Mouse (Mus musculus) kidney, postnatal 14 days (tissue): ENCODE measurements around the gene Phlpp1.

ENCODE experiments used
- DNase-seq: peaks from one replicate; pipeline ENCODE4 v3.0.0; 2022; ENCODE audit warnings: mixed read lengths

Phlpp1 gene

DNA sequence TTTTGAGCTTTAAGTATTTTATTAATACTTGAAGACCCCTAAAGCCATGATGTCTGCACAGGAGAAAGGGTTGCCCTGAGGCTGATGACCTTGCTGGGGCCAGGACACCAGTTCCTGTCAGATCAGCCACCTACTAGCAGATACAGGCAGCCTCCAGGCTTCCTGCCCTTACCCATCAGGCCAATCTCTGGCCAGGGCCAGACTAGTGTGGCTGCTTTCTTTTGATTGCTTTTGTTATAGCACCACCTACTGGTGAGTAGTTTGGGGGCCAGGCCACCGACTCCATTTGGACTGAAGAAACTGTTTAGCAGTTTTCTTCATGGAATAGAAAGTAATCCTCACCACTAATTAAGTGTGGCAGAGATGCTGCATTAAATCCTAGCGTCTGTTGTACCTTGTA lies 223.9 kb downstream of the Phlpp1 start:
- DNase-seq: peak; percentile 80

DNA sequence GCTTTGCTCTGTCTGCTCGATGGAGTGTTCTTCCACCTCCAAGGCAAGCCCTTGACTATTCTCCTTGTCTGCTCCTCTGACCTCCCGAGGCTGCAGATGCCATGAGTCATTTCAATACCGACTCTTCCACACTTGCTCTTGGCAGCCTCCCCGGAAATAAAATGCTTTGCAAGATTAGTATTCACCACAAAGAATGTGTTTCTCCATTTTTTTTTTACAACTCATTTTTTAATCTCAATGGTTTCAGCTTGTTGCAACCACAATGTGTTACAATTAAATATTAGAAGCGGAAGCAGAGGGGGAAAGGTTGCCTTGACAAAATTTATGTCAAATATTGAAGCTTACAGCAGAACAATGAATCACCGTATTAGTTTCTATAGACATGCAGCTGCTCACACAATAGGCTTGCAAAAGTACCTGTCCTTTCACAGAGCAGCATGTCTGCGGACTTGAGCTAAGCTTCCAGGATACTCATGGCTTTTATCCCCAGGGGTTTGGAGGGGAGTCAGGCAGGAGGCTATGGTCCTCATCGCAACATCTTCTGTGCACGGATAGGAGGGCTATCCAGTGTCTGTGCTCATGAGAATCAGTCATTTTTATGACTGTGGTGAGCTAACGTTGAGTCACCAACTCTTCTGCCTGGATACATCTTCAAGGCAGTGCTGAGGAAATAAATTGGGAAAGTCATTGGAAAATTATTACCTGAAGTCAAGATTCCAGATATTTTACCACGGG lies 229.5 kb downstream of the Phlpp1 start:
- peak; percentile 62 for DNase-seq

DNA sequence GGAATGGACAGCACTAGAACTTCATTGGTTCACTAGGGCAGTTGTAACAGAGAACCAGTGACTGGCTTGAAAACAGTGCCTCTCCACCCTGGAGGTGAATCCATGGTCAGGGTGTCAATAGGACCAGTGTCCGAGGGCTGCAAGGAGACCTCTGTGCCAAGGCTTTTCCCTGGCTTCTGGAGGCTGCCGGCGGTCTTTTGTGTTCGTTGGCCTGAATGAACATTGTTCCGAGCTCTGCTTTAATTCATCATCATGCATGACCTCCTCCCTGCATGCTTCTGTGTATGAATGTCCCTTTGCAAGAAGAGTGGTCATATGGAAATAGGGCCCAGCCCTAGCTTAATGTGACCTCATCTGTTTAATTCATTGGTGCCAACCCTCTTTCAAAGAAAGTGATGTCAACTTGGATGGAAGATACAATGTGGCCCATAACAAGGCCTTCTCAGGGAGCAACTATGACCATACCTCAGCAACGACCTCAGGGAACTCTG lies 231.5 kb downstream of the Phlpp1 start:
- DNase-seq: no peak

DNA sequence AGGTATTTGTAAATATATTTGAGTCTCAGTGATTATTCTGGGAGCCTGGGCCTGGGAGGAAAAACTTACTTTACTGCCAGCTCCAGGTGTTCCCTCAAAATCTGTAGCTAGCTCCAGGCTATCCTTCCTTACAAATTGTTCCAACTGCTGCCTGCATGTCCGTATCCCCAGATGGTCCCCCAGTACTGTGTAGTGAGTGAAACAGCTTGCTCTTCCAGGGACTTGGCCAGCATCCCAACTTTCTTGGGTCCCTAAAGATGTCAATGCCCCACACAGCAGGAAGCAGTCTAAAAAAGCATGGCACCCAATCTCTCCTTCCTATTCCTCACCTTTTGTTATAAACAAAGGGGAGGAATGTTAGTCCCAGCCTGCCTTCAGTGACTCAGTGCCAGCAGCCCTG lies 235.3 kb downstream of the Phlpp1 start:
- DNase-seq: no peak

DNA sequence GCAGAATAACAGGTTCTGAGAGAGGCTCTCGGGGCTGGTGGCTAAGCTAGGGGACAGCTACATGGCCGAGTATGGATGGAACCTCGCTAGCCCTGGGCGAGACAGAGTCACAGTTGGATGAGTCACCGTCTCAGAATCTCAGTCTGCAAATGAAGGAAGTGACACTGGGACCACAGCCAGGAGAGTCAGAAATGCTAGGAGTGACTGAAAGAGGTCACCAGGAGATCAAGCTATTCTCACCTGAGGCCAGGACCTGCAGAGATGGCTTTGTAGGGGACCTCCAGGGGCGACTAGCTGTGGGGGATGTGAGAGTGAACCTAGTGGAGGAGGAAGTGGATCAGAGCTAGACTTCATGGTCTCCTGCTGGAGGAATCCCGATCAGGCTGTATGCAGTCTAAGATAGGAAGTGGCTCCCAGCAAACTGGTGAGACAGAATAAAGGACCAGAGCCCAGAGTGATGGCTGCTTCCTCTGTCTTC lies 236.4 kb downstream of the Phlpp1 start:
- DNase-seq: peak; percentile 42

DNA sequence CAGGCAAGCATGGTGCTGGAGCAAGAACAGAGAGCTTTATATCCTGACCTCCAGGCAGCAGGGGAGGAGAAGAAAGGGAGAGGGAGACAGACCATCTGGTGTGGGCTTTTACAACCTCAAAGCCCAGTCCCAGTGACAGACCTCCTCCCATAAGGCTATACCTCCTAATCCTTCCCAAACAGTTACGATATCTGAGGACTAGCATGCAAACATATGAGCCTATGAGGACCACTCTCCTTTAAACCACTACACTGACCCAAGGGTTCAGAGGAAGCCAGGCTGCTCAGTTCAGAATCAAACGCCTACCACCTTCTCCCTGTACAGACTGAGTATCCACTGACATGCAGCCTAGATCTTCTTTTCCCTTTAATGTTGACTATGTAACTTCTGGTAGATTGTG lies 239.3 kb downstream of the Phlpp1 start:
- no peak for DNase-seq

DNA sequence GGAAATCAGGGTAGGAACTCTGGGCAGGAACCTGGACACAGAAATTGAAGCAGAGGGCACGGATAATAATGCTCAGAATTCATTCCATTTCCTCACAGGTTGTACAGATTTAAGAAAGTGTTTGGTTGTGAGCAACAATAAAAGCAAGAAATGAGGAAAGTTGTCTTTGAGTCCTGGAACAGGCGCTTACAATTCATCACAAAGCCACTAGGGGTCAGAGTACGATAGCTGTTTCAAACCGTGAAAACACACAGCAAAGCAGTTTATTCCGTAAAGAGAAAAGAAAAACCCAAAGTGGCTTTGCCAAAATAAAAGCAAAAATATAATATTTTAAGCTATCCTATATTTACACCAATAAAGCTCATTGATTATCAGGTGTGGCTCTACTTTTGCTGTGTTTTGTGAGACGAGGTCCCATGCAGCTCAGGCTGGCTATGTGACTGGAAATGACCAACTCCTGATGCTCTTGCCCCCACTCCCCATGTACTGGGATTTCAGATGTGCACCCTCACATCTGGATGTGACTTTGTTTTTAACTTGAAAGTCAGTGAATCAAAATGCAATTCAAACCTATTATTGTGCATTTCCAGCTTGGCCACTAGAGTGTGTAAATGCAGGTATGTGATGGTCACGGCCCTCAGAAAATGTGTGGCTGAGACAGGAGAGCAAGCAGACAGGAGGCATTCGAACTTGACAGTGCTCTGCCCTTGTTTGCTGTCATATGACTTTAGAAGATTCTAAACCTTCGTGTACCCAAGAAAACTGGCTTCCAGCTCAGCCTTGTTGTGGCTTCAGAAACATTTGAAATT lies 253.8 kb downstream of the Phlpp1 start:
- peak; percentile 44 for DNase-seq

DNA sequence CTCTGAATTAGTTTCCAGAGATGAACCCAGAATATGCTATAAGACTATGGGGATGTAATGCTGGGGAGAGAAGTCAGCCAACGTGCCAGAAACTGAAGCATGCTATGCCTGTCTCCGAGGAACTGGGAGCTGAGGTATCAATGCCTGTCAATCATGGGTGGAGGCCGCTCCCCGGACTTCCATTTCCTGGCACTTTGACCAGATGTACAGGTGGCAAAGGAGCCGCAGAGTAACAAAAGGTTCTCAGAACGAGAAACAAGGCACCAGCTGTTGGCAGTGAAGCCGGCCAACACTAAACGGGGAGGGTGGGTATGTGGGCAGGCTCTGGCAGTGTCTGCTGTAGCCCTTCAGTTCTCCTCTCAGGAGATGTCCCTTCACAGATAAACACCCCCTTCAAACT lies 256.6 kb downstream of the Phlpp1 start:
- DNase-seq: no peak

DNA sequence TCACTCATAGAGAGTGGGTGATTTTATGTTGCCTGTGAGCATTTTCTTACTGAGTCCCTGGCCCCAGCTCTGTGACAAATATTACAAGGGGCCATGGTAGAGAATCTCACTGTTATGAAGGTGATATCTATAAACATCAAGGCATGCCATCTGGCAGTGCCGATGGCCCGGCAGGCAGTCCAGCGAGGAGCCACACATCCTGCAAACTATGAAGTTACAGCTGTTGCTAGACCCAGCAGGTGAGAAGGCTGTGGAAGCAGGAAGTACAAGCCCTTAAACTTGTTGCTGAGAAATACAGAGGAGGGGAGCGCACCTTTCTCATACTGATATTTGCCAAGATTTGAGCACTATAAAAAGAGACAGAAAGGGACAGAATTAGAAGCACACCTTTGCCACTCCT lies 257.0 kb downstream of the Phlpp1 start:
- no peak for DNase-seq

DNA sequence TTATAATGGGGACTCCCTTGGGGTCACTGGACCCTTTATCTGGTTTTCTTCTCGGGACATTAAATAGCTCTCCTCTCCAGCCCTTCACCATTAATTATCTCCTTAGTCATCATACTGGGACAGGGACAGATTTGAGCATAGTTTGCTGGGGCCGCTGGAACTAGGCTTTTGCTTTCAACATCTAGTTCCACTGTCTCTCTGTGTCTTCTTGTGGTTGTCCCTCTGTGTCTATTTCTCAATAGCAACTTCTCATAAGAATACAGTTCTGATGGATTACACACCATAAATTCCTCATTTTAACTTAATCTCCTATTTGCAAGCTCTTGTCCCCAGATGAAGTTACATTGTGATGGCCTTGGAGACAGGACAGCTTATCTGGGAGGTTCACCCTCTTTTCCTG lies 262.0 kb downstream of the Phlpp1 start:
- no peak for DNase-seq
